Mouse (Mus musculus) testis, postnatal 10 days (tissue): Measurements from ENCODE around the gene Cdkn2d.
"Not testable (repeated sequence)": the region's sequence is repeated elsewhere in the genome, so short reads cannot be mapped to it uniquely, and the experiment has no call there.

Experiments used
- DNase-seq: peaks from one replicate; pipeline ENCODE4 v3.0.0; 2021; ENCODE audit warnings: low spot score

The Cdkn2d gene

DNA sequence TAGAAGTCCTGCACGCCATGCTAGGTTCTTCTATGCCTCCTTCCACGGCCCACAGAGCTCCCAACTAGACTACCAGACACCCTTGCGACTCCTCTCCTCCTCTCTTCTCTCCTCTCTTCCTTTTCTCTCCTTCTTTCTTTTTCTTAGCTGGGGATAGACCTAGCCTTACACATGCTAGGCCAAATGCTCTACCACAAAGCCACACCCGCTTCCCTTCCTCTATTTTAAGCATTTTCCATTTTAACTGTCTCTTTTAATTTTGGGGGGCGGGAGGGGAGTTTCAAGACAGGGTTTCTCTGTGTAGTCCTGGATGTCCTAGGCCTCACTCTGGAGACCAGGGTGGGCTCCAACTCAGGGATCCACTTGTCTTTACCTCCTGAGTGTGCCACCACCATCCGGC lies 27.6 kb upstream of the Cdkn2d start:
- no peak for DNase-seq

DNA sequence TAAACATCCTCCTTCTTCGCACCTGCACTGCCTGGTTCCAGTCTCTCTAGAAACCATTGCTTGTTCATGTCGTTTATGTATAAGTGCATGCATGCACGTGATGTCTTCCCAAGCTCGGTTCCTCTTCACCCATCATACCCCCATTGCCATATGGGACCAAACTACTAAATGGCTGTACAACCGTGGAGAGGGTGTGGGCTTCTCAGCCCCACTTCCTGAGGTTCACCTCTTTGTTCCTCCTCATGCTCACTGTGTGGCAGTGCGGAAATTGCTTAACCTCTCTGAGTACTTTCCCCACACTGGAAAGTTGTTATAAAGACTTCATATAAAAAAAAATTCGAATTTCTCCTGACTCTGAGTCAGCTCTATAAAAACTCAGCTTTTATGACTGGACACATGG lies 25.5 kb upstream of the Cdkn2d start:
- no peak for DNase-seq

DNA sequence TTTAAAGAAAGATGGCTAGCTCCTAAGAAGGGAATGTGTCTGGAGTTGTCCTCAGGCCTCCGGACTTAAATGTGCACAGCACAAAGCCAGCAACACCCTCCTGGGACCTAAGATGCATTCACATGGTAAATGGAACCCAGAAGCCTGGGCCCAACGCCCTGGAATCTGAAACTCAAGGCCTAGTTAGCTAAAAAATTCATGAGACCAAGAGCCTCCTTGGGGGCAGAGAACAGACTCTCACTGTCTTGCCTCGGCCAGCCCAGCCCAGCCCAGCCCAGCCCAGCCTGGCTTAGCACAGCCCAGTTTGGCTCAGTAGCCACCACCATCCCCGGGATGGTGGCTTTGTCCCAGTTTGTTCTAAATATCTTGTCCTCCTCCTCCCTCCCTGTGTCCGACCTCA lies 24.2 kb upstream of the Cdkn2d start:
- no peak for DNase-seq

DNA sequence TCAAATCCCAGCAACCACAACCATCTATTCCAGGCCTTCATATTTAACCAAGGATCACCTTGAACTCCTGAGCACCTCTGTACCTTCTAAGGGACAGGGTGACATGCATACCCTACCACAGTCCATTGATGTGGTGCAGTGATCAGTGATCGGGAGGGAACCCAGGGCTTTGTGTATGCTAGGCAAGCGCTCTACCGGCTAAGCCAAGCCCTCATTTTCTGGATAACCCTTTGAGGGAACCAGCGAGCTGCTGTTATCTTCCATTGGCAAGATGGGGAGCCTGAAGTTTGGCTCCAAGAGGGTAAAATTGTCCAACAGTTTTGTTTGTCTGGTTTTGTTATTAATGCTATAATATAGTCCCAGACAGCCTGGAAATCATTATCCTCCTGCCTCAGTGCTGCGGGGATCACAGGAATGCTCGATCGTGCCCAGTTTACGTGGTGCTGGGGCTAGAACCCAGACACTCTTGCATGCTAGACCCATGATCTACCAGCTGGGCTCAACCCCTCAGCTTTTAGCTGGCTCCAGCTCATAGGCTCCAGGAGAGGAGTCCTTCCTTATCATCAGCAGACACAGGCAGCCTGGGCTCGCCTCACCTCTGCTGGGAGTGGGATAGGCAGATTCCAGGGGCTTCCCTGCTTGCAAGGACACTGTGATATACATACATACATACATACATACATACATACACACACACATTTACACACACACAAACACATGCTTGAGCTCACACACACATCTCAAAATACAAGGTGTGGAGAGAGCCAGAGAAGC lies 23.3 kb upstream of the Cdkn2d start:
- no peak for DNase-seq

DNA sequence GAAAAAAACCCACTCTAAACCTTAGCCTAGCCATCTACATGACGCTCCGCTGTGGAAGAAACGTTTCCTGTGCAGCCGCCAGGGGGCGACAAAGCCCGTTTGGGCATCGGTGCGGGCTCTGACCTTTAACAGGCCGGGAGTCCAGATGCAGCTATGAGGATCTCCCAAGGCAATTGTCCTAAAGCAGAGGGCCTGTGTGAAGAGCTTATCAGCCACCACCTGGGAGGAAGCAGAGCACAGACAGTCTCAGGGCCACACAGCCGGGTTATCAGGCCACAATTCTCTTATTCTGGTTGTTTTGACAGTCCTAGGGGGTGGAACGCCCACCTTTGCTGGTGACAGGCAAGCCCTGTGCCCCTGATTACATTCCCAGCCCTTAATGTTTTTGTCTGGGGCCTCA lies 22.2 kb upstream of the Cdkn2d start:
- DNase-seq = peak; percentile 97

DNA sequence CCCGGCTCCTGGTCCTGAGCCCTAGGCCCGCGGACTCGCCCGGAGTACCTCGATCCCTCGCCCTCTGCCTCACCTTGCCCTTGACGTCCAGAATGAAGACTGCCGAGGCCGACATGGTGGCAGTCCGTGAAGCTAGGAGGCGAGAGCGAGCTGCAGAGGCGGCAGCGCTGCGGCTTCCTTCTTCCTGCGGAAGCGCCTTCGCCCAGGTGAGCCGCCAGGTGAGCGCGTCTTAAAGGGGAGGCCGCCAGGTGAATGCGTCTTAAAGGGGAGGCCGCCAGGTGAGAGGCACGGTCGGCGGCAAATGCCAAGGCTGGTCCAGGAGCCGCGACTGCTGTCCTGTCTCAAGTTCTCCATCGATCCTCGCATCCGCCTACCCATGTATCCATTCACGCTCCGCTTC lies 20.9 kb upstream of the Cdkn2d start, which contains the start of gene Ap1m2:
Gene Ap1m2, minus strand, starts transcription at position 204 of the 400 bp plus-strand sequence.
- DNase-seq = no peak

DNA sequence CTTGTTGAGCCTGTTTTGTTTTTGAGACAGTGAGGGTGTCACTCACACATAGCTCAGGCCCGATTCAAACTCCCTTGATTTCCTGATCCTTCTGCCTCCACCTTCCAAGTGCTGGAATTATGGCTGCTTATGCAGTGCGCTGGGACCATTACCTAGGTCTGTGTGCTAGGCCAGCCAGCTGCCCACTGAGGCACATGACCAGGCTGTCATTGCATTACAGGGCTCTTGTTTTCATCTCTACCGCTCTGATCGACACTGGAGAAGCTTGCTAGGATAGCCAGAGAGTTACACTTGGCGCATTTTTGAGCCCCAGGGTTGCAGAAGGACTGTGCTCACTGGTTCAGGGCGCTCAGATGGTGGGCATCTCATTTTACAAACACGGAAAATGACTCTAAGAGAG lies 20.5 kb upstream of the Cdkn2d start:
- DNase-seq = no peak

DNA sequence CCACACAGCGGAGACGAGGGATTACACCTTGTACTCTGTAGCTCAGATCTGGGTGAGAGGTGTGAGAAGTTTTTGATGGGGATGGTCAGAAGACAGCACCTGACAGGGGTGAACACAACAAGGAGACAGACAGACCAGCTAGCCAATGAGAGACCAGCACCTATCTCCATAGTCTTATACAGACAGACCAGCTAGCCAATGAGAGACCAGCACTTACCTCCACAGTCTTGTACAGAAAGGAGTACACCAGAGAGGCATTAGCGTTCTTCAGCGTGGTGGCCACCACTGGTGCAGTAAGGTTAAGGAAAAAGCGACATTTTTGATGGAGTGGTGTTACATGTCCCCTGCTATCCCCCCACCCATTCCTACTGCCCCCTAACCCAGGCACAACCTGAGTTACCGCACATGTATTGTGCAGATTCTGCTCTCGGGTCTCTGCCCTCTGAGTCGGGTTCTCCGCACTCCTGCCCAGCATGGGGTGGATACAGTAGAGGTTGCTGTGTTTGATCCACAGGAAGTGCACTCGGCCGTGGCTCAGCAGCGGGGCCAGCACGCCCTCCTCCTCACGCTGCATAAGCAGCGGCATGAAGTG lies 18.0 kb upstream of the Cdkn2d start:
- DNase-seq = no peak

DNA sequence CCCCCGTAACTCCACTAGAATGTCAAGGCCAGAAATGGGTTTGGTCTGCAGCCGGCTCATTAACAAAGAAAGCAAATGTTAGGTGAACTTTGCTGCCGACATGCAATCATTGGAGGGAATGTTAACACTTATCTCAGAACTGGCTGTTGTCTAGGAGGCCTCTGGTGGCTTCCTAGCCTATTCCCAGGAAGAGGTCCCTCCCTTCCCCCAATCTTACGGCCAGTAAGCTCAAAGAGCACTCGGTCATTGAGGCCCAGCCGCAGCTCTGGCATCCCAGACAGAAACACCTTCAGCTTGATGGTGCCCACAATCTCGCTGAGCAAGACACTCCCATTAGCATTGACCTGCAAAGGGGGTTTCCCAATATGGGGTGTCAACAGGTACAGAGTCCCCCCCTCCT lies 13.9 kb upstream of the Cdkn2d start:
- DNase-seq = no peak

DNA sequence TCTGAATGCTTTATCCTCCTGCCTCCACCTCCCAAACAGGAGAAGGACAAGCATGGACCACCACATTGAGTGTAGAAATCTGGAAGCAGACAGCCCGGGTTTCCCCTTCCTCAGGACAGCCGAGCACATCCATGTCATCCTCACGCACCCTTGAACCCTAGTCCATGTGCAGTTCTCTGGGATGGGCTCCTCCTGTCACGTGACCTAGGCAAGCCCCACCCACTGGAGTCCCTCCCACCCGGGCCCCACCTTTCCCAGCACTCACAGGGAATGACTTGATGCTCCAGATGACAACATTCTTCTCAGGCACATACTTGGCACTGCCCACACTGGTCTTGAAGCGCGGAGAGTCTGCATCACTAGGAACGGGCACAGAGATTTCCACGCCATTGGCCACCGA lies 7.8 kb upstream of the Cdkn2d start:
- no peak for DNase-seq

DNA sequence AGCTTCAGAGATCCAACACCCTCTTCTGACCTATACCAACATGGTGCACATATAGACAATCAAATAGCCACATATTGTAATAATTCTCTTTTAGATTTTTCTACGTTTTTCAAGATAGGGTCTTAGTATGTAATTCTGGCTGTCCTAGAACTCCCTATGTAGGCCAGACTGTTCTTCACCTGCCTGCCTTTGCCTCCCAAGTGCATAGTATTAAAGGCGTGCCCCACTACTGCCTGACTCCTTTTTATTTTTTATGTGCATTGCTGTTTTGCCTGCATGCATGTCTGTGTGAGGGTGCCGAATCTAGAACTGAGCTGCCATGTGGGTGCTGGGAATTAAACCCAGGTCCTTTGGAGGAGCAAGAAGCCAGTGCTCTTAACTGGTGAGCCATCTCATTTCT lies 1.1 kb upstream of the Cdkn2d start:
- no peak for DNase-seq

DNA sequence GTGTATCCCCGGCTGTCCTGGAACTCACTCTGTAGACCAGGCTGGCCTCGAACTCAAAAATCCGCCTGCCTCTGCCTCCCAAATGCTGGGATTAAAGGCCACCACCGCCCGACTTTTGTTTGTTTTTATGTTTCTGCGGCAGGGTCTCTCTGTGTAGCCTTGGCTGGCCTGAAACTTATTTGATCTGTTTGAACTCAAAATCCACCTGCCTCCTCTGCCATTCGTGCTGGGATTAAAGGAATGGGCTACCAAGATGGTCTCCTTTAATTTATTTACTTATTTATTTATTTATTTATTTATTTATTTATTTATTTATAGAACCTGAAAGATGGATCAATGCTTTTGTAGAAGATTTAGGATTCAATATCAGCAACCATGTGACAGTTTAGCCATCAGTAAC lies 661 bp upstream of the Cdkn2d start:
- DNase-seq = not testable (repeated sequence)

DNA sequence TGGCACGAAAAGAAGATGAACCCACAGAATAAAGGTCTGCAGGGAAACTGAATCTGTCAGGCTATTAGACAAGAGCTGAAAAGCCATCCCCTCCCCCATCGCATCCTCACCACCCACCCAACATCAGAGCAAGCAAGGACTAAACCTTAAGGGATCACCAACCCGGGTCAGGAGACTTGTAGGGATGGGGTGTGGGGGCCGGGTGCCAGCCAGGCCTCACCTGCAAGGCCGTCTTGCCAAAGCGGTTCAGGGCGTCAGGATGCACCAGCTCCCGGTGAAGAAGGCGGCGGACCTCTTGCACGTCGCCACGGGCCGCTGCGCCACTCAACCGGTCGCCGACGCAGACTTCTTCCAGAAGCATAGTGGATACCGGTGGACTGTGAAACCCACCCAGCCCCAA lies 618 bp downstream of the Cdkn2d start:
- DNase-seq = peak; percentile 70

DNA sequence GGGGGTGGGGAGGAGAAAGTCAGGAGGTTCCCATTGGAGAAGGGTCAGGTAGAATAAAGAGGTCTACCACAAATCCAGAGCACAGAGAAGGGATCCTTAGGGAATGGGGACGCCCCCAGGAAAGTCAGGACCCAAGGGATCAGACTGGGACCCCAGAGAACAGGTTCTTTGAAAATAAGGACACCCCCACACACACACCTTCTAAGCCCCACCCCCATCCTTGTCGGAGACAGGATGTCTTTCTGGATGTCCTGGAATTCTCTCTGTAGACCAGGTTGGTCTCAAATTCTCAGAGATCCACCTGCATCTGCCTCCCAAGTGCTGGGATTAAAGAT lies 1.9 kb downstream of the Cdkn2d start:
- no peak for DNase-seq

DNA sequence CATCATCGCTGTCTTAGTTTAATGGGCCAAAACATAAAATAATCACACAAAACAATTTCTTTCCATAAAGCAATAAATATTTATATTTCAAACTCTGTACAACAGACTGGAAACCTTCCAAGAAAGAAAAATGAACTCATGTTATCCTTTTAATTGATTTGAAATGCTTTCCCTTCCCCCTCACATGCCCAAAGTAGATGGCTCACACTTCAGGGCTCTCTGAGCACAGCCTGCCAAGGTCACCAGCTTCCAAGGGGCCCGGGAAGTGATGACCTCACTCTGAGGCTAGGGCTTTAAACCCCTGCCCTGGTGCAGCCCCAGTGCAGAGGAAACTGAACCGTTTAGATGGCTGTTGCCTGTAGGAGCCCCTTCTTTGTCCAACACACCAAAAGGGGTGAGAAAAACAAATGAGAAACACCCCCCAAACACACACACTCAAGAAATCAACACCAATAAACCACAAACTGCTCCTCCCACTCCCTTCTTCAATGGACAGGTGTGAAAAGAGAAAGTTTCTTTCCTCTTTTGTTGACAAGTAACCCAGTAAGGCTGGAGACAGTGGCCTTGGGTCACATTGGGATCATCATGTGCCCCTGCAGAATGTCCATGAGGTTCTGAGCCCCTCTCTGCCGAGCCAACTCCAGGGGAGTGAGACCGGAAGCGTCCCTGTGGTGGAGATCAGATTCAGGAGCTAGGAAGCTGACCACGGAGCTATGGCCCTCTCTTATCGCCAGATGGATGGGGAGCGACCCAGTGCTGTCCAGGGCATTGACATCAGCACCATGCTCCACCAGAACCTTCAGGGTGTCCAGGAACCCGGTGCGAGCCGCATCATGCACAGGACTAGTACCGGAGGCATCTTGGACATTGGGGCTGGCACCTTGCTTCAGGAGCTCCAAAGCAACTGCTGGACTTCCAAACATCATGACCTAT lies 2.5 kb downstream of the Cdkn2d start:
- no peak for DNase-seq

DNA sequence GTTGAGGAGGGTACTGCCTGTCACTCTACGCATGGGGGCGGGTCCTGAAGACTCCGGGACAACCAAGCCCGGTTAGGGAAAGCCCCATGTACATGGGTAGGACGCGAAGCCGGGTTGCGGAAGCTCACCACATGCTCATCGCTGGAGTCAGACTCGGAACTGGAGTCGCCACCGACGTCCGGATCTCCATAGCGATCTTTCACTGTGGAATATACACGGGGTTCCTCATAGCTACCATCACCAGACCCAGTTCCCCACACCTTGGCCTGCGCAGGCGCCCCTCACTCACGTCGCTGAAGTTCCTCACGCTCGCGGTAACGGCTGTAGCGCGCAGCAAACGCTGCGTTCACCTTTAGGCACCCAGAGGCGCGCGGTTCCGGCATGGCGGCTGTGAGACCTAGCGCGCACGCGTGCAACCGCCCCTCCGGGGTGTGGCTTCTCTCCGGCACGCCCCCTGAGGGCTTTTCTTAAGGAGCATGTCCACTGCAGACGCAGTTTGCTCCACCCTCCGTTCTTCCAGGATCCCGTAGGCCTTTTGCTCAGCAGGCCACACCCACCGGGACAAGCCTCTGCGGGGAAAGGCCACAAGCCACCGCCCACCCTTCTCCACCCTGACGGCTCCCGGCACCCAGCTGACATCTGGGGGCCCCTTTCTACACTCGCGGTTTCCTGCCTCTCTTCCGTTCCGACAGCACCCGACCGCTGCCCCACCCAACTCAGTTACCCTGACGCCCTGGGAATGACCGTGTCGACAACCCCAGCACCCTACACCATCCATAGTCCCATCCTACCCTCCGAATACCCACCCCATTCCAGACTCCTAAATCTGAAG lies 3.4 kb downstream of the Cdkn2d start, which contains the start of gene Kri1:
Gene Kri1, minus strand, starts transcription at position 399 of the 832 bp plus-strand sequence.
- peak; percentile 99 for DNase-seq

DNA sequence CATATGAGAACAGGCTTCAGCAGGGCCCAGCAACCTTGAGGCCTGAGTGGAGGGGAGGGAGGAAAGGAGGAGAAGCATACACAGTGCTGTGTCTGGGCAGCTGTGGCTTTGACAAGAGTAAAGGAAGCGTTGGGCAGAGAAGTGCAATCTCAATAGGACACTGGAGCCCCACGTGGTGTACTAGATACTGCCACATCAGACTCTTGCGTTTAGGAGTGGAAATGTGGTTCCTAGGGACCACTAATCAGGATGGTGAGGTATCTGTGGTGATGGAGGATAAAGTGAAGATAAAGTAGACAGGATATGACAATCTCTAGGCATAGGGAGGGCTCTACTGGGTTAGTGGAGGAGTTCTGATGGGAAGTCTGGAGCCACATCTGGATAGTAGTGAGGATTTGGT lies 4.5 kb downstream of the Cdkn2d start:
- DNase-seq = no peak

DNA sequence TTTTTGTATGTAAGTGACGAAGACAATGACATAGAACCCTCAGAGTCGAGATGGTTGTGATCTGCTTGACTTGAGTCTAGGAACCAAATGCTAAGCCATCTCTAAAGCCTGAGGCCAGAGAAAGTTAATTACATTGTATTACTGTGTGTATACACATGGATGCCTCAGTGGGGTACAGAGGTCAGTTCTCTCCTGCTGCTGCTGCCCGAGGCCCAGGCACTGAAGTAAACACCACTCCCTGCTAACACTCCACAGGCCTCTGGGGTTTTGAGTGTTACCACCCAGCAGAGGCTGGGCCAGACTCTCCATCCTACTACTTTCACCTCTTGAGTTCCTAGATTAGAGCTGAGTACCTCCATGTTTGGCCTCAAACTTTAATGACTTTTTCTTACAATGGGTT lies 7.2 kb downstream of the Cdkn2d start:
- DNase-seq = no peak

DNA sequence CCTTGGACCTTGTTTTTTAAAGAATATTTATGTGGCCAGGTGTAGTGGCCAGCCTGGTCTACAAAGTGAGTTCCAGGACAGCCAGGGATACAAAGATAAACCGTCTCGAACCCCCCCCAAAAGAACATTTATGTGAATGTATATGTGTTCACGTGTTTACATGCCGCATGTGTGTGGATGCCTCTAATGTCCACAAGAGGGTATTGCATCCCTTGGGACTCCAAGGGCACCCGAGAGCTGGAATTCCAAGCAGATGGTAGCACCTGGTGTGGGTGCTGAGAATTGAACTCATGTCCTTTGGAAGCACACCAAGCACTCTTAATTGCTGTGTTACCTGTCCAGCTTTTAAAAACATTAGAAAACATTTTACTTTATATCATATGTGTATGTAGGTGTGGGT lies 7.6 kb downstream of the Cdkn2d start:
- no peak for DNase-seq

DNA sequence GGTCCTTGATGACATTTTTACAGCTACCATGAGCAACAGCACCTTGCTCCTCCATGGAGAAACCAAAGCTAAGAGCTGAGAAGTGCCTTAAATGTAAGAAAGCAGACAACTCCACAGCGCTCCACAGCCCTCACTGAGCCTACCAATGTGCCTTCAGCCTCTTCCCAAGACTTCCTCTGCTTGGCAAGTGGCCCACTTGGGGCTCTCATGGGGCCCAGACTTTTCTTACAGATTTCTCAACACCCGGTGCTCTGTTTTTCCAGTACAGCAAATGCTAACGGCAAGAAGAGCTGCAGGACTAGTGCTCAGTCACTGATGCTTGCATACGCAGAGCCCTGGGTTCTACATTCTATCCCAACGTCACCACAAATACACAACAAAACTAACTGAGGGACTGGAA lies 13.4 kb downstream of the Cdkn2d start:
- DNase-seq = no peak

DNA sequence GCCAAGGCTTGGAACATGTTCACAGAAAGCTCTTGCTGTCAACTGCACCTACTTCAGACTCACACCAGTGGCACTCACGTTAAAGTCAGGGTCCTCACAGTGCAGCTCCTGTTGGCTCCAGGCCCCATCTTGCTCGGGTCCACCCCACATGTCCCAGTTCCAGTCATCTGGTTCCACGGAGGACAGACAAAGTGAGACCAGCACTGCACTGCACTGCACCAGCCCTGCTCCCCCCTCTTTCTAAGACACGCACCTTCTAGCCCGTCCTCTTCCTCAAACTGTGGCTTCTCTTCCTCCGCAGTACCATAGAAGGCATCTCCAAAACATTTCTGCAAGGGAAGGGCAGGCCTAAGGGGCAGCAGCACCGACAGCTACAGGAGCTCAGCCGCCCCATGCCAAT lies 14.9 kb downstream of the Cdkn2d start:
- no peak for DNase-seq

DNA sequence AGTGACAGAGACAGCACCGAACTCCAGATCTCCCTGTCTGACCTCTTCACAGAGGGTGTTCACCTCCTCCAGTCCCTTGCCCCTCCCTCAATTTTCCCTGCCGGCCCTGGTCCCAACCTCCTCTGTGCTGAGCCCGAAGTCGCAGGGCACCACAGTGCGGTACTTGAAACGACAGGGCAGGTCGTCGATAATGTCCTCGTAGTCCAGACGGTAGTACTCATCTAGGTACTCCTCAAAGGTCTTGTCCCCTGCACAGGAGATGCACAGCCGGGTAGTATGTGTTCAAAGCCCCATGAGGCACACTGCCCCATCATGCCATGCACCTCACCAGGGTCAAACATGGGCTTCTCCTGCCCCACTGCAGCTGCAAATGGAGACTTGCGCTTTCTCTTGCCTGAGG lies 15.5 kb downstream of the Cdkn2d start:
- no peak for DNase-seq
